Mouse (Mus musculus) embryonic fibroblast, embryonic 13.5 days (primary cell): ENCODE measurements around the gene Gm42957. TPM values are rescaled to one million over a fixed set of nuclear protein-coding genes. Genes with fewer than 3 reads are reported as not detected.
A peak's percentile ranks its signal among the peaks of the same experiment; 100 is the strongest.
"Not testable (repeated sequence)": the region's sequence is repeated elsewhere in the genome, so short reads cannot be mapped to it uniquely, and the experiment has no call there.

Experiments used
- H3K27ac ChIP-seq: 2 replicates; pipeline ENCODE4 v1.5.1; 2012; ENCODE audit warnings: low read length, control low read depth, inconsistent platforms; ENCODE audit not compliant: insufficient read depth
- H3K4me1 ChIP-seq: 2 replicates; pipeline ENCODE4 v1.6.1; 2011; ENCODE audit warnings: low read length; ENCODE audit not compliant: control insufficient read depth, insufficient read depth
- H3K4me3 ChIP-seq: 2 replicates; pipeline ENCODE4 v1.5.1; 2011; ENCODE audit warnings: mild to moderate bottlenecking, control low read depth, low read length; ENCODE audit not compliant: insufficient read depth
- CTCF ChIP-seq: IDR thresholded peaks from 2 replicates; pipeline ENCODE4 v1.5.1; 2011; ENCODE audit warnings: mild to moderate bottlenecking, control low read depth, low read length, moderate library complexity, borderline replicate concordance; ENCODE audit not compliant: insufficient read depth
- POLR2A ChIP-seq: IDR thresholded peaks from 2 replicates; pipeline ENCODE4 v1.6.1; 2011; ENCODE audit warnings: low read depth, mild to moderate bottlenecking, control low read depth, low read length, moderate library complexity
- polyA plus RNA-seq: library from polyadenylated mRNA; stranded (reverse); fragments of >200 nt; gene quantifications from 2 replicates; pipeline ENCODE4 v1.2.4, GENCODE M21; 2011; ENCODE audit warnings: low read depth; ENCODE audit not compliant: missing spikeins, insufficient read length

The Gm42957 gene
- polyA plus RNA-seq, 1 experiment: 0.28 TPM

DNA sequence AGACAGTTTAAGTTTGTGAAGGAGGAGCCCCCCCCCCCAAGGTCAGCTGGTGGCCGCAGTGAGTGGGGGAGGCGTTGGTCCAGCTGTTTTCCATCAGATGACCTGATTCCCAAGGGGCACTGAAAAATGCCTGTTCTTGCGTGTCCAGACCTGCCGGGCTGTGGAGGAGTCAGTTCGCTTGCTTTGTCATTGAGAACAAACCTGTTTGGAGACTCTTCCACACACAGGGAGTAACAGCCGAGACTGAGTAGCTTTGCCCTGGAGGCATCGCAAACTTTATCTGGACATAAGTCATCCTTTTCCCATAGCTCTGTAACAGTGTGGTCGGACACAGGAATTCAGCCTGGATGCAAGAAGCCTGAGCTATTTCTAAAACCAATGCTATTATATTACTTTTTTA lies 39.2 kb downstream of the Gm42957 start:
- Histone ChIP-seq H3K4me3 (no peak overlapping the region), H3K27ac (peak overlapping the region; percentile 10; the same call in 1 of the 2 replicates)

DNA sequence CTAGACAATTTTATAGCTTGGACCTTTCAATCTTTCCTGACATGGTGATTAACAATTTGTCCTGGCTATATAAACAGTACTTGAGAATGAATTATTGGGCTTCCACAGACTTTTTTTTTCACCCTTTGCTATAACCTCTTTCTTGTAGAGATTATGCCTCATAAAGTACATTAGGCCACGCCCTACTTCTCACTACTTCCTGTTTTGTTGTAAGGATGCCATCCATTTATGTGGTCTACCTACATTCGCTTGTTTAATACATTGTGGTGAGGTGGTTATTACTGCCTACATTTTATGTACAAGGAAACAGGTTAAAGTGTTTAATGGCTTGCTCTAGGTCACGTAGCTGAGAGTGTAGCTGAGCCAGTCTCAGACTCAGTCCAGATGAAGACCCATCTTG lies 39.9 kb downstream of the Gm42957 start:
- Histone ChIP-seq H3K4me1 (peaks cover 16% of the 10 kb centered on the region), H3K27ac (peak overlapping the region; percentile 15; the same call in 1 of the 2 replicates), H3K4me3 (no peak overlapping the region)
- no peak for TF ChIP-seq POLR2A
- no peak for TF ChIP-seq CTCF

More for the DNA sequence above, 39.2 kb downstream of the Gm42957 start:
- TF ChIP-seq CTCF (no peak), POLR2A (no peak)
- H3K4me1 ChIP-seq: peaks cover 13% of the 10 kb centered on the region

GRCm38 (mm10) chr3:96675690-96676089 lies 40.4 kb downstream of the Gm42957 start:
- Histone ChIP-seq H3K4me1 (peaks cover 12% of the 10 kb centered on the region), H3K27ac (no peak overlapping the region), H3K4me3 (no peak overlapping the region)
- no peak for TF ChIP-seq POLR2A
- TF ChIP-seq CTCF: no peak

DNA sequence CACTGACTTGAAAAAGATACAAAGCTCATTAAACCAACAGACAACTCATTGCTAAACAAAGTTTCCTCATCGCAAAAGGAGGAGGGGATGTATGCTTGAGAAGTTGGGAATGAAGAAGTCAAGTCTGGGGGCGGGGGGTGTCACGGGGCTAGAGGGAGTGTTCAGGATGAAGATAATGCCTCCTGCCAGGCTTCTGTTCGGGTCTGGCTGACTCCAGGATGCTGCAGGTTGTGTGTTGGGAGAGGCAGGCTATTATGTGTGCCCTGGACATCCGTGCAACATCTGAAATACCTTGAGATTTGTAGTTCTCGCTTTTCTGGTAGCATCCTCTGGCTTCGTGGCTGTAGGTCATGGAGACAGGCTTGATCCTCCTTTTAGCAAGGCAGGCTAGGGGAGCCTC lies 43.2 kb downstream of the Gm42957 start:
- Histone ChIP-seq H3K4me1 (peaks cover 12% of the 10 kb centered on the region), H3K4me3 (no peak overlapping the region), H3K27ac (no peak overlapping the region)
- TF ChIP-seq POLR2A (no peak), CTCF (no peak)

DNA sequence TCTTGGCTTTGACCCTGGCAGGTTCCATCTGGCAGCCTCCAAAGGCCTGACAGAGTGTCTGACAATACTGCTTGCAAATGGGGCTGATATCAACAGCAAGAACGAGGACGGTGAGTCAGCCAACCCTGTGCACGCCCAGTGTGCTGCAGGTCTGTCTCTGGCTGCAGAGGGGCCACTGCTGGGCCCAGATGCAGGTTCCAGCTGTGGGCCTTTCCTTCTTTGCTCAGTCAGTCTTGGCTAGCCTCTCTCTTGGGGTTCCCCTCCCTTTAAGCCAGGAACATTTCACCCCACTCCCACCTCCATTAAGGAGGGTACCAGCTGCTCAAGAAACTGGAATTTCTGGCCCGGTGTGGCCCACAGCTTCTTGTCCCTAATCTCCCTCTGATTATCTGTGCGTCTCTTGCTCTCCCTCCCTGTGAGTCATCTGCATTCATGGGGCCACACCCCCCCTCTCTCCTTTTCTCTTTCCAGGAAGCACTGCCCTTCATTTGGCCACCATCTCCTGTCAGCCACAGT lies 43.9 kb downstream of the Gm42957 start:
- no peak overlapping the region for H3K27ac ChIP-seq
- H3K4me1 ChIP-seq: peaks cover 9% of the 10 kb centered on the region
- no peak overlapping the region for H3K4me3 ChIP-seq
- TF ChIP-seq POLR2A (no peak), CTCF (no peak)

DNA sequence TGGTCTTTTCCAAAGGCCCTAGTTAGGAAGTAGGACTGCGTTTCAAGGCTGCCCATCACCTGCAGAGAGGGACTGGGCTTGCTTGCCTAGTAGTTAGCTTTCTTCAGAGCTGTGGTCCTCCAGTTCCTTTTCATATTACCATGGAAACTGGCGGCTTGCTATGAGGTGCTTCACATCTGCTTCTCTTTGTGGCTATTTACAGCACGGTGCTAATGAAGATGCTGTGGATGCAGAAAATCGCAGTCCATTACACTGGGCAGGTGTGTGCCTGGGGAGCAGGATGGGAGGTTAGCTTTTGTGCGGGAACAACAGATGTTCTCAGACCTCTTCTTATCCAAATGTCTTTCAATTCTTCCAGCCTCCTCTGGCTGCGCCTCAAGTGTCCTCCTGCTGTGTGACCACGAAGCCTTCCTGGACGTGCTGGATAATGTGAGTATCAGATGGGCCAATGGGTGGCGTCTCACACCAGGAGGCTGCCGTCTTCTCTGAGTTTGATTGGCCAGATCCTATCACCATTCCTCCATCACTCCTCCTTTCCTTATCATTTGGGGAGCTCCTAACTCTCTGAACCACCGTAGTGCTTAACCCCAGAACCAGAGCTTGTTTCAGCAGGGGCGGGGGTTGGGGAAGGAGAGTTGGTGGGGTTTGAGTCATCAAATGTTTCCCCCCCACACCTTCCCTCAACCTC lies 45.1 kb downstream of the Gm42957 start:
- no peak overlapping the region for H3K27ac ChIP-seq
- no peak for TF ChIP-seq POLR2A
- no peak overlapping the region for H3K4me3 ChIP-seq
- peaks cover 6% of the 10 kb centered on the region for H3K4me1 ChIP-seq

DNA sequence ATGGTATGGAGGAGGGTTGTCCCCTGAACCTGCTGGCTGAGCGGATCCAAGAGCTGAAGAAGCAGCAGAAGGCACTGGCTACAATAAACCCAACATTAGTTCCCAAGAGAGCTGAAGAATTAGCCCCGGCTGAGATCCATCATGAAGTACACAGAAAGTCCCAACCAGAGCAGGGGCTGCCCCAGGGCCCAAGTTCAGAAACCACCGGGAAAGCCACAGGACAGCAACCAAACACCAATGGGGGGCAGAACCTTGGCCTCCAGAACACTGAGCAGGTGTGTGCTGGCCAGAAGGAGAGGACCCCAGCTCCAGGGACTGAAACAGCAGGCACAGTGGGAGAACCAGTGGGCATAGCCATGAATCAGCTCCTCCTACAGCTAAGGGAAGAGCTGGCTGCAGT lies 48.2 kb downstream of the Gm42957 start:
- Histone ChIP-seq H3K4me1 (peaks cover 6% of the 10 kb centered on the region), H3K27ac (no peak overlapping the region), H3K4me3 (no peak overlapping the region)
- TF ChIP-seq CTCF: no peak
- TF ChIP-seq POLR2A: no peak

DNA sequence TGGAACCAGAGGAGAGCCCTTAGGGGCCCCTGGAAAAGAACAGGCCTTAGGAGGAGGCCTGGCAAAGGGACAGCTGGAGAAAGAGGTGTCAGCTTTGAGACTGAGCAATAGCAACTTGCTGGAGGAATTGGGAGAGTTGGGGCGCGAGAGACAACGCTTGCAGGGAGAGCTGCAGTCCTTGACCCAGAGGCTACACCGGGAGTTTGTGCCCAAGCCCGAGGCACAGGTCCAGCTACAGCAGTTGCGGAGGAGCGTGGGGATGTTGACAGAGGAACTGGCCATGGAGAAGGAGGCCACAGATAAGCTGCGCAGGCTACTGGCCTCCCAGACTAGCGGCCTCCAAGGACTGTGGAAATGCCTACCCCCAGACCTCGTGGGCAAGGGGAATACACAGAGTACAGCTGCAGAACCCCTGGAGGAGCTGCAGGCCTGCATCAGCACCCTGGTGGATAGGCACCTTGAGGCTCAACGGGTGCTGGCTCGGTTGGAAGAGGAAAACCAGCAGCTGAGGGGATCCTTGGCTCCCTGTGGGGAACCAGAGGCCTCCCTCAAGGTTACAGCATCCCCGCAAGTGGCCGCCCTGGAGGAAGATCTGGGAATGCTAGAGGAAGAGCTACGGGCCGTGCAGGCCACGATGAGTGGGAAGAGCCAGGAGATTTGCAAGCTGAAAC lies 49.0 kb downstream of the Gm42957 start:
- no peak overlapping the region for H3K27ac ChIP-seq

DNA sequence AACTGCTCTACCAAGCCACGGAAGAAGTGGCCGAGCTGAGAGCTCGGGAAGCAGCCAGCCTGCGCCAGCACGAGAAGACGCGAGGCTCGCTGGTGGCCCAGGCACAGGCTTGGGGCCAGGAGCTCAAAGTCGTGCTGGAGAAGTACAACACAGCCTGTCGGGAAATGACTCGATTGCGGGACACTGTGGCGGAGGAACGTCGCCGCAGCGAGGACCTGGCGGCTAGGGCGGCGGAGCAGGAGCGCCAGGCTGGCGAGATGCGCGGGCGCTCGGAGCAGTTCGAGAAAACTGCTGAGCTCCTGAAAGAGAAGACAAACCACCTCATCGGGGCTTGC lies 49.5 kb downstream of the Gm42957 start:
- no peak for TF ChIP-seq POLR2A
- TF ChIP-seq CTCF: no peak
- no peaks in the 10 kb centered on the region for H3K4me1 ChIP-seq
- H3K4me3 ChIP-seq: no peak overlapping the region
- no peak overlapping the region for H3K27ac ChIP-seq

More for the DNA sequence above, 49.0 kb downstream of the Gm42957 start:
- peaks cover 5% of the 10 kb centered on the region for H3K4me1 ChIP-seq
- TF ChIP-seq POLR2A: no peak
- no peak for TF ChIP-seq CTCF
- no peak overlapping the region for H3K4me3 ChIP-seq

DNA sequence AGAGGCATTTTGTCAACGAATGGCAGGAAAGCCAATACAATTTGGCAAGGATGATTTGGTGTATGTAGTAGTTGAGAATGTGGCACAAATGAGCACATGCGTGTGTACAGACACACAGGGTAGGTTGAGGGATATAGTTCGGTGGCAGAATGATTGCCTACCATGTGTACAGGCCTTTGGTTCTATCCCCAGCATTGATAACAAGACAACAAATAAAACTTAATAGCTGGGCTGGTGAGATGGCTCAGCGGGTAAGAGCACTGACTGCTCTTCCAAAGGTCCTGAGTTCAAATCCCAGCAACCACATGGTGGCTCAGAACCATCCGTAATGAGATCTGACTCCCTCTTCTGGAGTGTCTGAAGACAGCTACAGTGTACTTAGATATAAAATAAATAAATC lies 50.8 kb downstream of the Gm42957 start:
- not testable (repeated sequence) for H3K4me1 ChIP-seq, H3K4me3 ChIP-seq, H3K27ac ChIP-seq
